Mouse (Mus musculus): Measurements from ENCODE around the gene Gm11027.
"Not testable (repeated sequence)": the region's sequence is repeated elsewhere in the genome, so short reads cannot be mapped to it uniquely, and the experiment has no call there.

Gene Gm11027

GRCm38 (mm10) chr12:116275086-116275485 lies at the start of gene Gm11027:
TSS of gene Gm11027 (plus strand) at chr12:116275386.
- DNase-seq (ENCODE audit: low spot score in 2 of 2): not testable (repeated sequence)

GRCm38 (mm10) chr12:116226289-116227057 lies 48.7 kb upstream of the Gm11027 start:
- DNase-seq (ENCODE audit: low spot score in 2 of 2): no peak

GRCm38 (mm10) chr12:116229451-116229850 lies 45.7 kb upstream of the Gm11027 start:
- no peak for DNase-seq (ENCODE audit: low spot score in 2 of 2)

GRCm38 (mm10) chr12:116231612-116232011 lies 43.6 kb upstream of the Gm11027 start:
- peak; percentile 54 to 82 for DNase-seq (ENCODE audit: low spot score in 2 of 2)

- DNase-seq (ENCODE audit: low spot score in 2 of 2): no peak
These were observed 43.1 kb upstream of the Gm11027 start for GRCm38 (mm10) chr12:116232061-116232460.

GRCm38 (mm10) chr12:116235356-116235755 lies 39.8 kb upstream of the Gm11027 start:
- no peak for DNase-seq (ENCODE audit: low spot score in 2 of 2)

- no peak for DNase-seq (ENCODE audit: low spot score in 2 of 2)
These were observed 38.5 kb upstream of the Gm11027 start for GRCm38 (mm10) chr12:116236658-116237057.

GRCm38 (mm10) chr12:116238370-116238769 lies 36.8 kb upstream of the Gm11027 start:
- no peak for DNase-seq (ENCODE audit: low spot score in 2 of 2)

- DNase-seq (ENCODE audit: low spot score in 2 of 2): no peak
These were observed 36.4 kb upstream of the Gm11027 start for GRCm38 (mm10) chr12:116238803-116239202.

GRCm38 (mm10) chr12:116244601-116245000 lies 30.6 kb upstream of the Gm11027 start:
- no peak for DNase-seq (ENCODE audit: low spot score in 2 of 2)

- DNase-seq (ENCODE audit: low spot score in 2 of 2): no peak
These were observed 20.5 kb upstream of the Gm11027 start for GRCm38 (mm10) chr12:116254652-116255051.

- DNase-seq (ENCODE audit: low spot score in 2 of 2): no peak
These were observed 19.6 kb upstream of the Gm11027 start for GRCm38 (mm10) chr12:116255636-116256035.

GRCm38 (mm10) chr12:116258321-116258720 lies 16.9 kb upstream of the Gm11027 start:
- DNase-seq (ENCODE audit: low spot score in 2 of 2): no peak

- peak; percentile 82 to 88 for DNase-seq (ENCODE audit: low spot score in 2 of 2)
These were observed 12.4 kb upstream of the Gm11027 start, which contains the start of gene Wdr60 for GRCm38 (mm10) chr12:116262555-116263341. TSS of gene Wdr60 (minus strand) at chr12:116263022.

GRCm38 (mm10) chr12:116264756-116265155 lies 10.4 kb upstream of the Gm11027 start:
- no peak for DNase-seq (ENCODE audit: low spot score in 2 of 2)

- no peak for DNase-seq (ENCODE audit: low spot score in 2 of 2)
These were observed 9.9 kb upstream of the Gm11027 start for GRCm38 (mm10) chr12:116265275-116265674.

- no peak for DNase-seq (ENCODE audit: low spot score in 2 of 2)
These were observed 5.7 kb upstream of the Gm11027 start for GRCm38 (mm10) chr12:116269450-116269849.

GRCm38 (mm10) chr12:116270538-116270937 lies 4.6 kb upstream of the Gm11027 start:
- no peak for DNase-seq (ENCODE audit: low spot score in 2 of 2)

GRCm38 (mm10) chr12:116271071-116271470 lies 4.1 kb upstream of the Gm11027 start:
- no peak for DNase-seq (ENCODE audit: low spot score in 2 of 2)

- no peak for DNase-seq (ENCODE audit: low spot score in 2 of 2)
These were observed 1.5 kb upstream of the Gm11027 start for GRCm38 (mm10) chr12:116273733-116274132.

- DNase-seq (ENCODE audit: low spot score in 2 of 2): no peak
These were observed 445 bp downstream of the Gm11027 start for GRCm38 (mm10) chr12:116275631-116276030.

- DNase-seq (ENCODE audit: low spot score in 2 of 2): no peak
These were observed 1.8 kb downstream of the Gm11027 start for GRCm38 (mm10) chr12:116276961-116277360.

- no peak for DNase-seq (ENCODE audit: low spot score in 2 of 2)
These were observed 3.4 kb downstream of the Gm11027 start for GRCm38 (mm10) chr12:116278541-116278940.
